Mouse (Mus musculus) splenic B cell, adult 2 months (primary cell): ENCODE data around the gene Oasl2.
"Not testable (repeated sequence)": the region's sequence is repeated elsewhere in the genome, so short reads cannot be mapped to it uniquely, and the experiment has no call there.

ENCODE experiments used
- DNase-seq: peaks from one replicate; pipeline ENCODE4 v3.0.0-alpha.2; 2011; ENCODE audit warnings: low read depth, low spot score
- H3K27me3 ChIP-seq: 2 replicates; pipeline ENCODE4 v1.6.1; 2012; ENCODE audit warnings: mild to moderate bottlenecking, low read length, moderate library complexity, mixed read lengths; ENCODE audit not compliant: control insufficient read depth, poor library complexity, insufficient read depth, severe bottlenecking
- H3K36me3 ChIP-seq: 2 replicates; pipeline ENCODE4 v1.6.1; 2012; ENCODE audit warnings: mild to moderate bottlenecking, low read length, moderate library complexity, mixed read lengths; ENCODE audit not compliant: control insufficient read depth, poor library complexity, insufficient read depth, severe bottlenecking

Oasl2 gene

DNA sequence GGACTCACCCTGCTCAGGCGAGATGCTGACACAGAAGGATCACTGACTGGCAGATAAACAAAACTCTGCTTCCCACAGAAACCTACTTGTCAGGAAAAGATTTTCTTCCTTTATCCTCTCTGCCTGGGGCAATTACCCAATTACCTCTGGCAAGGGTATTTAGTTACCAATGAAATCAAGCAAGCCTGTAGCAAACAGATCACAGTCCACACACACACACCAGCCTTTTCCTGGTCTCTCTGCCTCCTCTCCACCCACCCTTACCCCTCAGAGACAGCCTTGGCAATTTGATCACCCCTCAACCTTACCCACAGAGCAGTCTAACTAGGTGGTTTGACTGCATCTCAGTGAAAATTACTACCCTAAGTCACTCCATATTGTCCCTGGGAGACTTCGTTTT is 7.7 kb upstream of the Oasl2 start:
- H3K36me3 ChIP-seq: no peaks in the 10 kb centered on the region
- no peak for DNase-seq

DNA sequence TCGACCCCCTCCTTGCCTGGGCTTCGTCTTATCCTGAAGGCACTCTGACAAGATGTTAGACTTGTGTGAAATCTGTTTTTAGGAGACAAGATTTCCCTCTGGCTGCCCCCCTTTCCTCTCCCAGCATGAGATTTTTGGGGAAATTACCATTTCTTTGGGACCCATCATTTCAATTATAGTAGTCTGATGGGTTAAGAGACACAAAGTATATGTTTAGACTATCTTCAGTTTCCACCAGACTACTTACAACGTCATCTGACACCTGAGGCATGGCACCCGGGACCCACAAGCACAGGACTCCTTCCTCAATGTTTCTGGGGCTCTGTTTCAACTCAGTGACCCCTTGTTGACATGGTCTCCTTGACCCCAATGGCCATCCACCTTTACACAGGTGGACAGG is 1.2 kb upstream of the Oasl2 start:
- Histone ChIP-seq H3K36me3 (no peaks in the 10 kb centered on the region), H3K27me3 (no peaks in the 10 kb centered on the region)
- DNase-seq: no peak

More for the DNA sequence above, 7.7 kb upstream of the Oasl2 start:
- no peaks in the 10 kb centered on the region for H3K27me3 ChIP-seq

DNA sequence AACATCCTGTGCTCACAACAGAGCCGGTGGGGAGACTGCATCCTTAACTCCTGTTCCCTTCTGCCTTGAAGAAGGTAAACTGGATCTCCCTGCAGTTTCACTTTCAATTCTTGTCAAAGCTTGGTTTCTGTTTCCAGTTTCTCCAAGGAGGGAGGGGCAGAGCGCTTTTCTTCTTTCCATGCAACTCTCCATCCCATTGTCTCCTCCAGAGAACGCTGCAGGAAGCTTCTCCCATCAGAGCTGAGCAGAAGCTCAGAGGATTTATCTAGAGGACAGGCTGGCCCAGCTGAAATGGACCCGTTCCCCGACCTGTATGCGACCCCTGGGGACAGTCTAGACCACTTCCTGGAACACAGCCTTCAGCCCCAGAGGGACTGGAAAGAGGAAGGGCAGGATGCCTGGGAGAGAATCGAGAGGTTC is 648 bp downstream of the Oasl2 start:
- Histone ChIP-seq H3K36me3 (no peaks in the 10 kb centered on the region), H3K27me3 (no peaks in the 10 kb centered on the region)
- peak; percentile 39 for DNase-seq

GRCm38 (mm10) chr5:114898857-114899256 is 2.1 kb downstream of the Oasl2 start:
- no peaks in the 10 kb centered on the region for H3K27me3 ChIP-seq
- DNase-seq: no peak
- H3K36me3 ChIP-seq: no peaks in the 10 kb centered on the region

DNA sequence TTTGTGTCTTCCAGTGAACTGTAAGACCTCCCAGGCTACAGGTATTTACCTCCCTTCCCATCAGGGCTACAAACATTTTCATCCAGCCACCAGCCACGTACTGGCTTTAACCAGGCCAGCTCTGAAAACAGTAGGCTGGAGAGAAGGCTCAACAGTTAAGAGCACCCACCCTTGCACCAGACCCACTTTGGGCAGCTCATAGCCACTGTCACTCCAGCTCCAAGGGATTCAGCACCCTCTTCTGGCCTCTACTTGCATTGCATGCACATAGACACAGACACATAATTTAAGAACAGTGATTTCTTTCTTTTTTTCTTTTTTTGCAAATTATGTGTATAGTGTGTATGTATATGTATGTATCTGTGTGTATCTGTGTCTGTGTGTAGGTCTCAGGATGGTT is 5.7 kb downstream of the Oasl2 start:
- peak; percentile 85 for DNase-seq
- no peaks in the 10 kb centered on the region for H3K27me3 ChIP-seq

GRCm38 (mm10) chr5:114908598-114909305 is 12.0 kb downstream of the Oasl2 start:
- Histone ChIP-seq H3K36me3 (peaks cover 9% of the 10 kb centered on the region; the same call in 1 of the 2 replicates), H3K27me3 (no peaks in the 10 kb centered on the region)
- no peak for DNase-seq

More for the DNA sequence above, 5.7 kb downstream of the Oasl2 start:
- H3K36me3 ChIP-seq: peaks cover 9% of the 10 kb centered on the region; the same call in 1 of the 2 replicates

DNA sequence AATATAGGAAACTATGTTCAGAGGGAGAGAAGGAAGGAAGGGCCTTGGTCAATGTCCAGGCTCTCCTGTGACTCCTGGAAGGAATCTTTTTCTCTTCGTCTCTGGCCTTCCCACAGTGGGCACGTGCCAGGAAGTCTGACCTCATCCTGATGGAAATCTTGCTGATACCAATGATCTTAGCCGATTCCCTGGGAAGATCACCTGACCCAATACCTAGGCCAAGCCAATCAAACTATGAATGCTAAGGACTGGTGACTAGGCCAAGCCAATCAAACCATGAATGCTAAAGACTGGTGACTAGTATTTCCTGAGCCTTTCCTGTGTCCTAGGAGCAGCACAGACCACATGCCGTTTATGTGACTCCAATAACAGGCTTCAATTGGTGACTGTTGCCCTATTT is 16.9 kb downstream of the Oasl2 start:
- H3K27me3 ChIP-seq: no peaks in the 10 kb centered on the region
- no peak for DNase-seq
- no peaks in the 10 kb centered on the region for H3K36me3 ChIP-seq

DNA sequence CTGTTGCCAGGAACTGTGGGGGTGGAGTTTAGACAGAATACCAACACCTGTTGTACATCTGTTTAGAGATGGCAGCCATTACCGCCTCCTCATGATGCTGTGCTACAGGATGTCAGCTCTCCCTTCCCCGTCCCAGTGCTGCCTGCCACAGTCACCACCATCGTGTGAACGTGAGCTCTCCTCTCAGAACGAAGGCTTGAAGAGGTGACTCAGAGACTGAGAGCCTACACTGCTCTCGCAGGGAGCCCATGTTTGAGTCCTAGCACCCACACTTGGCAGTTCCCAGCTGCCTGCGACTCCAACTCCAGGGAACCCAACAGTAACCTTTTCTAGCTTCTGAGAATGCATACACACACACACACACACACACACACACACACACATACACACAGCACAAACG is 18.1 kb downstream of the Oasl2 start:
- no peak for DNase-seq
- Histone ChIP-seq H3K27me3 (no peaks in the 10 kb centered on the region), H3K36me3 (no peaks in the 10 kb centered on the region)

DNA sequence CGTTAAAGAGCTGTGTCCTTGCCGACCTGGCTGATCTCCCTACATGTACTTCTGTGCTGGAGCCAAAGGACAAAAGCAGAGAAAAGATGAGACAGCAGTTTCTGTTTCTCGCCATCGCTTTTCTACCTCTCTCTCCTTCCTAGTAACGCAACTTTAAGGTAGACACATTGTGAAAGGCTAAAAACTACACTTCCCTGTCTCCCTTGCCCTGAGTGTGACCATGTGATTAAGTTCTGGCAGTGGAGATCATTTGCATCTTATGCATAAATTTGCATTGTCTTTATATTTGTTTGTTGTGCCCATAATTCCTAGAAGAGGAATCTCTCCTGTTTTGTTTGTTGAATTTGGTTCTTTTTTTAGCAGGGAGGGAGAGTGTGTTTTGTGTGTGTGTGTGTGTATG is 19.1 kb downstream of the Oasl2 start:
- DNase-seq: no peak
- Histone ChIP-seq H3K36me3 (no peaks in the 10 kb centered on the region), H3K27me3 (no peaks in the 10 kb centered on the region)

- no peaks in the 10 kb centered on the region for H3K27me3 ChIP-seq
- H3K36me3 ChIP-seq: no peaks in the 10 kb centered on the region
- DNase-seq: peak; percentile 79
These were observed 20.0 kb downstream of the Oasl2 start for GRCm38 (mm10) chr5:114916777-114917176.

- H3K36me3 ChIP-seq, DNase-seq, H3K27me3 ChIP-seq: not testable (repeated sequence)
These were observed 20.6 kb downstream of the Oasl2 start for GRCm38 (mm10) chr5:114917357-114917756.

DNA sequence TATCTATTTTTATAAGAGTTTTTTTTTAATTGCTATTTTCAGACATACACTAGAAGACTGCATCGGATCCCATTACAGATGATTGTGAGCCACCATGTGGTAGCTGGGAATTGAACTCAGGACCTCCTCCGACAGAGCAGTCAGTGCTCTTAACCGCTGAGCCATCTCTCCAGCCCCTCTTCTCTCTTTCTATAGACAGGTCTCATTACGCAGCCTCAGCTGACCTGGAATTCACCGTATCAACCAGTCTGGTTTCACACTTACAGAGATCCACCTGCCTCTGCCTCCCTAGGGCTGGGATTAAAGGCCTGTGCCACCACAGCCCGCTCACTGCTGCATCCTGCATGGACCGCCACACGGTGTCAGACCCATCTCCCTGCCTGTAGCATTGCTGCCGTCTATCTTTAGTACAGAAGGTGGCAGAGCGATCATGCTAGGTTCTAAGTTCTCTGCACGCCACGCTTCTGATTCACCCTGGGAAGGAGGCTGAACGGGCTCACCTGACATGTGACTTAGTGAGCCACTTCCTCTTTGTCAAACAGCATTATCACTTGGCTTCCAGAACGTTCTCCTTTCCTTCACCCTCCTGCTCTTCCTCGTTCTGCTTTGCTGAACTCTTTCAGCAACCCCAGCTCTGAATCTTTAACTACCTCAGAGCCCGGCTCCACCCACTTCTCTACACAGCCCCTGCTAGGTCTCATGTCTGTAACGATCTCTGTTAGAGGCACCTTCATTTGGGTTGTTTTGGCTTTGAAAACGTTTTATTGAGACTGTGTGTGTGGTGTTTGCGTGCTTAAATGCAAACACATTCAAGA is 25.0 kb downstream of the Oasl2 start:
- Histone ChIP-seq H3K27me3 (no peaks in the 10 kb centered on the region), H3K36me3 (no peaks in the 10 kb centered on the region)
- peak; percentile 96 for DNase-seq

DNA sequence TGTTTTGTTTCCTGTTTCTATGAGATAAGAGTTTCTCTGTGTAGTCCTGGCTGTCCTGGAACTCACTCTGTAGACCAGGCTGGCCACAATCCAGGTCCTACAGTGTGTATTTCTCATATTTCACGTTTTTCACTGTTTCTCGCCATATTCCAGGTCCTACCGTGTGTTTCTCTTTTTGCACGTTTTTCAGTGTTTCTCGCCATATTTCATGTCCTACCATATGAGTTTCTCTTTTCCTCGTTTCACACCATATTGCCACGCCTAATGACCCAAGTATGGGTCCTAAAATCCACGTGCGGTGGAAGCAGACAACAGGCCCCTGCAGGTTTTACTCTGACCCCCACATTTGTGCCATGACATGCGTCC is 25.6 kb downstream of the Oasl2 start:
- Histone ChIP-seq H3K36me3 (no peaks in the 10 kb centered on the region), H3K27me3 (no peaks in the 10 kb centered on the region)
- DNase-seq: no peak

DNA sequence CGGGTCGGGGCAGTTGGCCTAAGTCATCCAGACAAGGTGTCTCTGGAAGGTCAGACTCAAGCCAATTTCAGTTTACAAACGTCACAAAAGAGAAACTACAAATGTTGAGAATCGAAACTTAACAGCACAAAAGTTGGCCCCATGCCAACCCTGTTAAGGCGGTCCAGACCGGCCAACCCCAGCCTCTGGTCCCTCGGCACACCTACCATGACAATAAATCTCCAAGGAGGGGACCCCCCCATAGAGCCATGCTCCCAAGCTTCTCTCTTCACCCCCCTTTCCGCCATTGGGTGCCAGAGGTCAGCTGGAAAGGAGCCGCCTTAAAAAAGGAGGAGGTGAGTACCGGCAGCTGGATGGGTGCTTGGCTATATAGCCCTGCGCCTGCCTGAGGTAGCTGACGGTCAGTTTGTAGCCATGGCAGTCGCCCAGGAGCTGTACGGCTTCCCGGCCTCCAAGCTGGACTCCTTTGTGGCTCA is 26.3 kb downstream of the Oasl2 start, which contains the start of gene Oasl1:
Gene Oasl1, plus strand, starts transcription at position 243 of the 476 bp plus-strand sequence.
- H3K27me3 ChIP-seq: no peaks in the 10 kb centered on the region
- no peaks in the 10 kb centered on the region for H3K36me3 ChIP-seq
- DNase-seq: peak; percentile 85

DNA sequence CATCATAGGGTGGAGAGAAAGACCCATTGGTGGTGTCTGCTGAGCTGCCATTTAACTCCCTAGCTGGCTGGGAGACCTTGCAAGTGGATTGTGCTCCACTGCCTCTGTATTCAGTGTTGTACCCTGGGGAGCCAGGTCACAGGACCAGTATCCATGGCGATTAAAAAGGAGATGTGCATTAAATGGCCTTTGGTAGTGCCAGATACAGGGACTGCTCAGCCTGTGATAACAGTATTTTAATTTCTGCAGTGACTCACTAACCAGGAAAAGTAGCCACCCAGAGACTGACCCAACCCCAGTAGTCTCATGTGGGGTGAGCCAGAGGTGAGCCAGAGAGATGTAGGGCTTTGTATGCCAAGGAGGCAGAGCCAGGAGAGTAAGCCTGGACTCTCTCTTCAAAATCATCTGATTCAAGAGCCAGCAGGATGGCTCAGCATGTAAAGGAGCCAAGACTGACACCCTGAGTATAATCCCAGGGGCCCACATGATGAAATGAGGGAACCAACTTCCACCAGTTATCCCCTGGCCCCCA is 29.5 kb downstream of the Oasl2 start:
- Histone ChIP-seq H3K36me3 (peaks cover 1% of the 10 kb centered on the region; the same call in 1 of the 2 replicates), H3K27me3 (no peaks in the 10 kb centered on the region)
- no peak for DNase-seq
